Mouse (Mus musculus) liver, adult 2 months (tissue): ENCODE results near the gene Tmc8. TPM values are rescaled to one million over a fixed set of nuclear protein-coding genes. Genes with fewer than 3 reads are reported as not detected.
A peak's percentile ranks its signal among the peaks of the same experiment; 100 is the strongest.

Experiments
- DNase-seq: peaks from one replicate; pipeline ENCODE4 v3.0.0-alpha.2; 2011; ENCODE audit warnings: low read depth, low spot score; ENCODE audit errors: extremely low read depth
- H3K27ac ChIP-seq: fragments of 200-500 bp; replicated peaks from 2 replicates; pipeline ENCODE4 v1.5.1; 2012; ENCODE audit warnings: low read depth, mild to moderate bottlenecking, control low read depth, inconsistent platforms, low read length; ENCODE audit not compliant: insufficient read depth
- H3K27me3 ChIP-seq: fragments of 200-500 bp; 2 replicates; pipeline ENCODE4 v1.6.1; 2012; ENCODE audit warnings: mild to moderate bottlenecking, moderate library complexity, low read length, inconsistent platforms; ENCODE audit not compliant: control insufficient read depth, insufficient read depth
- H3K36me3 ChIP-seq: fragments of 200-500 bp; 2 replicates; pipeline ENCODE4 v1.6.1; 2012; ENCODE audit warnings: low read length, inconsistent platforms; ENCODE audit not compliant: control insufficient read depth, insufficient read depth
- H3K4me1 ChIP-seq: fragments of 200-500 bp; 2 replicates; pipeline ENCODE4 v1.6.1; 2011; ENCODE audit warnings: low read length; ENCODE audit not compliant: control insufficient read depth, insufficient read depth
- H3K4me3 ChIP-seq: fragments of 200-500 bp; 2 replicates; pipeline ENCODE4 v1.5.1; 2011; ENCODE audit warnings: low read depth, mild to moderate bottlenecking, control low read depth, low read length, moderate library complexity; ENCODE audit not compliant: insufficient read depth
- H3K79me2 ChIP-seq: fragments of 200-500 bp; 2 replicates; pipeline ENCODE4 v1.6.1; 2012; ENCODE audit warnings: inconsistent platforms, mild to moderate bottlenecking, low read length, moderate library complexity; ENCODE audit not compliant: control insufficient read depth, insufficient read depth
- H3K9ac ChIP-seq: fragments of 200-500 bp; 2 replicates; pipeline ENCODE4 v1.6.1; 2012; ENCODE audit warnings: low read depth, mild to moderate bottlenecking, control low read depth, inconsistent platforms, low read length
- CTCF ChIP-seq: fragments of 200-500 bp; IDR thresholded peaks from 2 replicates; pipeline ENCODE4 v1.5.1; 2011; ENCODE audit warnings: low read depth, low read length, control low read depth
- POLR2A ChIP-seq: fragments of 200-500 bp; IDR thresholded peaks from 2 replicates; pipeline ENCODE4 v1.6.1; 2011; ENCODE audit warnings: low read length, control low read depth; ENCODE audit not compliant: insufficient read depth; ENCODE audit errors: extremely low read depth
- WGBS: fragments of 180-500 bp; shearing (Covaris S2); methylation state at CpG from one replicate; pipeline ENCODE4 v1.1.7; 2018; 5-methylcytosine and 5-hydroxymethylcytosine counted together
- polyA plus RNA-seq: library from polyadenylated mRNA; depleted of rRNA; stranded (reverse); fragments of >200 nt; gene quantifications from 2 replicates; pipeline ENCODE4 v1.2.3, GENCODE M21; 2012
- total RNA-seq: library from RNA; depleted of rRNA; stranded (reverse); fragments of >200 nt; gene quantifications from 2 replicates; pipeline ENCODE4 v1.2.3, GENCODE M21; 2014

Gene Tmc8
- total and polyA plus RNA-seq, 2 experiments: 0.55 to 3.1 TPM

GRCm38 (mm10) chr11:117776085-117776792 lies 5.6 kb upstream of the Tmc8 start:
- DNase-seq: no peak
- WGBS: 96% methylated on average over 14 of the region's 14 CpGs
- H3K4me3 ChIP-seq: no peak overlapping the region
- peaks cover 3% of the 10 kb centered on the region; the same call in 1 of the 2 replicates for H3K4me1 ChIP-seq
- H3K36me3 ChIP-seq: no peaks in the 10 kb centered on the region
- no peak overlapping the region for H3K27ac ChIP-seq
- H3K9ac ChIP-seq: no peak overlapping the region
- H3K79me2 ChIP-seq: no peaks in the 10 kb centered on the region
- TF ChIP-seq CTCF: no peak
- TF ChIP-seq POLR2A: no peak
- H3K27me3 ChIP-seq: no peaks in the 10 kb centered on the region

DNA sequence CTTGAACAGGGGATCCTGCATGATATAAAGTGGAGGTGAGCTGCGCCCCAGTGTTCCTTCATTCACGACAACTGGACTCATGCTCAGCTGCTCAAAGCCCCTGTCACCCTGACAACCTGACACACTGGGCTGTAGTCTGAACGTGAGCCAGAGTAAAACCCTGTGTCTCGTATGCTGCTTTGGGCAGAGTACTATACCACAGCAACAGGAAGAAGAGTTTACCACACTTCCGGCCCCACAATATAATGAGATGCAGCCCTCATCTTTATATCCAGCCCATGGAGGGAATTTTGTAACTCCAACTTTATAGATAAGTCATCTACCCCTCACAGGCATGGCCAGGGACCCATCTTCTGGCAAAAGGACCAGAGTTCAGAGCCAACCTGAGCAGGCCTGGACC lies 4.8 kb upstream of the Tmc8 start:
- H3K4me1 ChIP-seq: peaks cover 4% of the 10 kb centered on the region; the same call in 1 of the 2 replicates
- no peak overlapping the region for H3K9ac ChIP-seq
- 85% methylated on average over 5 of the region's 5 CpGs for WGBS
- H3K79me2 ChIP-seq: no peaks in the 10 kb centered on the region
- no peak for DNase-seq
- H3K4me3 ChIP-seq: no peak overlapping the region
- no peaks in the 10 kb centered on the region for H3K36me3 ChIP-seq
- no peak overlapping the region for H3K27ac ChIP-seq
- no peaks in the 10 kb centered on the region for H3K27me3 ChIP-seq
- no peak for TF ChIP-seq POLR2A
- TF ChIP-seq CTCF: no peak

DNA sequence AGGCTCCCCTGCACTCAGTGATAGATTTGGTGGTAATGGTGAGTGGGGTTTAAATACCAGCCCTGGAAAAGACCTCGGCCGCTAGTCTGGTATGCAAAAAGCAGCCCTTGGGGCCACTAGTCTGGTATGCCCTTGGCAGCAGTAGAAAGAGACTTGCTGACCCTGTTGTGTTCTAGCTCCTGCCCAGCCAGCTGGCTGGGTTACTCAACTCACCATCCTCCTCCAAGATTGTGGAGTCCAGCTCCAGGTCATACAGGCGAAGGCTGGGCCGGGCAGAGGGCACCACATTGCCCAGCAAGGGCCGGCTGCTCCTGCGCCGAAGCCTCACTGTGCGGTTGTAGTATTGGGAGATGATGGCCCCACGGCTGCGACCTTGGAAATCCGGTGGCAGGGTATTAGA lies 3.8 kb upstream of the Tmc8 start:
- H3K27me3 ChIP-seq: no peaks in the 10 kb centered on the region
- TF ChIP-seq CTCF (no peak), POLR2A (no peak)
- no peak overlapping the region for H3K27ac ChIP-seq
- H3K36me3 ChIP-seq: no peaks in the 10 kb centered on the region
- peak; percentile 67 for DNase-seq
- peaks cover 4% of the 10 kb centered on the region; the same call in 1 of the 2 replicates for H3K4me1 ChIP-seq
- no peak overlapping the region for H3K9ac ChIP-seq
- WGBS: 81% methylated on average over 11 of the region's 11 CpGs
- H3K79me2 ChIP-seq: no peaks in the 10 kb centered on the region
- no peak overlapping the region for H3K4me3 ChIP-seq

GRCm38 (mm10) chr11:117778851-117779433 lies 2.9 kb upstream of the Tmc8 start:
- Histone ChIP-seq H3K27ac (peak overlapping the region; percentile 59), H3K4me1 (peaks cover 4% of the 10 kb centered on the region; the same call in 1 of the 2 replicates), H3K27me3 (no peaks in the 10 kb centered on the region), H3K36me3 (no peaks in the 10 kb centered on the region), H3K79me2 (no peaks in the 10 kb centered on the region), H3K4me3 (peak overlapping the region; percentile 26; the same call in 1 of the 2 replicates), H3K9ac (peak overlapping the region; percentile 18; the same call in 1 of the 2 replicates)
- no peak for DNase-seq
- TF ChIP-seq POLR2A (0 out of 2 replicates have a peak, but pooled peaks have one; percentile 3), CTCF (no peak)
- 62% methylated on average over 12 of the region's 12 CpGs for WGBS

GRCm38 (mm10) chr11:117779434-117780198 lies 2.3 kb upstream of the Tmc8 start:
- DNase-seq: peak; percentile 78
- Histone ChIP-seq H3K79me2 (no peaks in the 10 kb centered on the region), H3K27ac (peak overlapping the region; percentile 59), H3K27me3 (no peaks in the 10 kb centered on the region), H3K4me3 (peak overlapping the region; percentile 62), H3K9ac (peak overlapping the region; percentile 49), H3K4me1 (peaks cover 4% of the 10 kb centered on the region; the same call in 1 of the 2 replicates), H3K36me3 (no peaks in the 10 kb centered on the region)
- TF ChIP-seq CTCF (no peak), POLR2A (0 out of 2 replicates have a peak, but pooled peaks have one; percentile 12)
- 4% methylated on average over 38 of the region's 38 CpGs for WGBS
